Mouse (Mus musculus): ENCODE data around the gene Tmem242. TPM values are rescaled to one million over a fixed set of nuclear protein-coding genes. Genes with fewer than 3 reads are reported as not detected.

Gene Tmem242
- 44.0 TPM for polyA plus RNA-seq (2017; shearing (Covaris generic))

DNA sequence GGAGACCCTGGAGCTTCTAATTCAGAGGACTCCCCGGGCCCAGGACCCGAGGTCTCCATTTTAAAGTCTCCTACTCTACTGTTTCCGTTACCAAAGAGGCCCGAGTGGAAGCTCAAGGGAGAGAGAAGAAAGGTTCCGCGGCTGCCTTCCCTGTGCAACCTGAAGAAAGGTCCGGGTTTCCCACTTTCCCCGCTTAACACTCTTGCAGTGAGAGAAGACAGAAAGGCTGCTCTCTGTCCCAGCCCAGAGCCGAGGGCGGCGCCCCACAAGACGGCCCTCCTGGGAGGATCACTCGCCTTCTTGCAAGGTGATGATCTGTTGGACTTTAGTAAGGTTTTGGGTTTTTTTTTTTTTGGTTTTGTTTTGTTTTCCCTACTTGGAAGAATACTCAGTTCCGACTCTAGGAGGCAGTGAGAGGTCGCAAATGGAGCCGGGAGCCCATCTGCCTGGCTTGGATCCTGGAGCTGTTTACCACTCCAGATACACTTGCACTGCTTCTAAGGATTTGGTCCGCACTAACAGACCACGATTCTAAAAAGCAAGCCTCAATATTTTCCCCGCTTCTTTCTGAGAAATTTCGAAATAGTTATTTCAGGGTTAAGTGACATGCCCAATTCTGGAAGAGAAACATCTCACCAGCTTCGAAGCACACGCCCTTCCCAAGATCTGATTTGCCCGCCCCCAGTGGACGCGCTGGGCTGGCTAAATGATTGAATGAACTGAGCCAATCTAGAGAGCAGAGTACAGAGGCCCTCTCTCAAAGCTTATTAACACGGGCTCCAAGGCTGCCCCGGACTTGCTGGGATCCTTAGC lies at the start of gene Tmem242:
Gene Tmem242, minus strand, starts transcription at position 101 of the 813 bp plus-strand sequence.

DNA sequence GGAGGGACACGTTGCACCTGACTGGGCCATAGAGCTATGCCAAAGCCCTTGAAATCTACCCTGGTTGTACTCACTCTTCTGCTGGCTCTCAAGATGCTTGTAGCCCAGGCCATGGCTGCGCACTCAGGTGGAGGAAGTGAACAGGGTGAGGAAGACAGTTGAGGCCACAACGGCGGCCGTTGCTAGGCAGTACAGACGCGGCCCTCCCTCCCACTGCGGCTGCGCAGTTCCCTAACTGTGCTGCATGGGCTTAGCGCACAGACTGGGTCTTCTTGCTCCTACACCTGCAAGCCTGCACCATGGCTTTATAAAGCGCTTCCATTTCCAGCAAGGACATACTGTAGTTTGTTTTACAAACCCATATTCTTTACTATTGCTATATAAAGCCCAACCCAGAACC lies 21.5 kb downstream of the Tmem242 start, which contains the start of gene Ldhal6b:
Gene Ldhal6b, minus strand, starts transcription at position 223 of the 400 bp plus-strand sequence.

Other genes starting within 250 kb of the Tmem242 start
- gene Ldhal6b, start 21.5 kb downstream of the Tmem242 start, polyA plus RNA-seq (2017; shearing (Covaris generic)) = not detected
- gene Zdhhc14, start 52.3 kb upstream of the Tmem242 start, polyA plus RNA-seq (2017; shearing (Covaris generic)) = not detected

Measured in activated CD4-positive, CD25-positive, alpha-beta regulatory T cell, adult 9 weeks (primary cell).